Mouse (Mus musculus) neural tube, embryonic 11.5 days (tissue): Measurements from ENCODE around the gene Sdc3. TPM values are rescaled to one million over a fixed set of nuclear protein-coding genes. Genes with fewer than 3 reads are reported as not detected.

Experiments
- ATAC-seq: fragments of 200-750 bp; cut with Nextera tagmentation; 2 replicates; pipeline ENCODE4 v1.8.0; 2017; ENCODE audit warnings: moderate number of reproducible peaks, mild to moderate bottlenecking, moderate TSS enrichment, moderate library complexity; ENCODE audit not compliant: insufficient read depth, low FRiP score, low TSS enrichment
- DNase-seq: peaks from one replicate; pipeline ENCODE4 v3.0.0-alpha.2; 2015; ENCODE audit warnings: low spot score
- H3K27ac ChIP-seq: fragments of 300-500 bp; sonication (generic); 2 replicates; pipeline ENCODE4 v1.5.1; 2014; ENCODE audit warnings: low read depth, mild to moderate bottlenecking, low read length
- H3K27me3 ChIP-seq: fragments of 300-500 bp; sonication (generic); 2 replicates; pipeline ENCODE4 v1.6.1; 2014; ENCODE audit warnings: mild to moderate bottlenecking, low read length, mixed read lengths; ENCODE audit not compliant: control insufficient read depth, insufficient read depth
- H3K36me3 ChIP-seq: fragments of 300-500 bp; sonication (generic); 2 replicates; pipeline ENCODE4 v1.6.1; 2014; ENCODE audit warnings: mild to moderate bottlenecking, low read length, moderate library complexity, mixed read lengths; ENCODE audit not compliant: control insufficient read depth, insufficient read depth
- H3K4me1 ChIP-seq: fragments of 300-500 bp; sonication (generic); 2 replicates; pipeline ENCODE4 v1.6.1; 2014; ENCODE audit warnings: low read length, mixed read lengths; ENCODE audit not compliant: control insufficient read depth, insufficient read depth
- H3K4me2 ChIP-seq: fragments of 300-500 bp; sonication (generic); 2 replicates; pipeline ENCODE4 v1.6.1; 2014; ENCODE audit warnings: low read depth, mild to moderate bottlenecking, moderate library complexity
- H3K4me3 ChIP-seq: fragments of 300-500 bp; sonication (generic); 2 replicates; pipeline ENCODE4 v1.5.1; 2014; ENCODE audit warnings: low read depth, low read length
- H3K9ac ChIP-seq: fragments of 300-500 bp; sonication (generic); 2 replicates; pipeline ENCODE4 v1.6.1; 2014; ENCODE audit warnings: mild to moderate bottlenecking, low read length
- H3K9me3 ChIP-seq: fragments of 300-500 bp; sonication (generic); 2 replicates; pipeline ENCODE4 v1.6.1; 2016; ENCODE audit warnings: low read length; ENCODE audit not compliant: control insufficient read depth
- WGBS: fragments of 180-500 bp; shearing (Covaris S2); extraction: QIAGEN DNeasy Blood & Tissue Kit; methylation state at CpG from one replicate; pipeline ENCODE4 v1.1.7; 2014; 5-methylcytosine and 5-hydroxymethylcytosine counted together
- polyA plus RNA-seq: library from polyadenylated mRNA; unstranded; fragments of >200 nt; fragmentation: Nextera tagmentation; extraction: Ambion mirVana; gene quantifications from 2 replicates; pipeline ENCODE4 v1.2.1, GENCODE M21; 2014

Gene Sdc3
- polyA plus RNA-seq, 1 experiment from 2014 or later: 23.2 TPM

DNA sequence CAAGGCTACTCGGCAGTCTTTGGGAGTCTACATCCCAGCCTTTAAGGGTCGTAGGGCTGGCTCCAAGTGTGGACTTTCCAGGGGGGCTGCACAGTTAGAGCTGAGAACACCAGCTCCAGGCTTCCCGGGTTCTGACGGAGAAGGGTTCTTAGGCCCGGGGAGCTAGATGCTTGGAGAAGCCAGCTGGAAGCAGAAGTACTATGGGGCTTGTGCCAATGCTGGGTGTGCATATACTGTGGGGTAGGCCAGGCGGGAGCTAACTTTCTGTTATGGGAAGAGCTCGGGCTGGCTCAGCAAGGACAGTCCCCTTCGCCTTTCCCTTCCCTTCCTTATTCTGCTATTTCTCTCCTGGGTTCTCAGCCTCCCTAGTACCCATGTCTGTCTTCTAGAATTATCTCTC is 23.5 kb downstream of the Sdc3 start:
- 87% methylated on average over 8 of the region's 8 CpGs for WGBS
- ATAC-seq: no peak

DNA sequence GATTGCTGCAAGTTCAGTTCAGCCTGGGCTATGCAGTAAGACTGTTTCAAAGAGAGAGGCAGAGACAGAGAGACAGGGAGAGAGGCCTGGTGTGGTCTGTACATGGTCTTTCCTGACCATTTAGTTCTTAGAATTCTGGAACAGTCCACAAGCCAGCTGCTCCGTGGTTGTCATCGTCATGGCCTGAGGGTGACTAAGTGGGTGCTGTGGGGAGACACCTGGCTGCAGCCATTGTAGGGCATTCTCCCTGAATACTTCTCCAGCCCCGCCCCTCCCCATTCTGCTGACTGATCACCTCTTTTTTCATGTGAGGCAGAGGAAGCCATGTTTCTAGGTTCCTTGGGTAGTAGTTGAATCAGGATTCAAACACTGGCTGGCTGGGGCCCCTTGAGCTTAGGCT is 27.5 kb downstream of the Sdc3 start:
- Histone ChIP-seq H3K9me3 (no peaks in the 10 kb centered on the region), H3K36me3 (peaks cover 4% of the 10 kb centered on the region; the same call in 1 of the 2 replicates), H3K4me2 (no peak overlapping the region), H3K27ac (no peak overlapping the region), H3K27me3 (no peaks in the 10 kb centered on the region), H3K9ac (no peak overlapping the region), H3K4me3 (no peak overlapping the region), H3K4me1 (0 out of 2 replicates have a peak, but pooled peaks cover 3% of the 10 kb centered on the region)
- ATAC-seq (no peak), DNase-seq (no peak)
- 84% methylated on average over 3 of the region's 3 CpGs for WGBS

More for the DNA sequence above, 23.5 kb downstream of the Sdc3 start:
- Histone ChIP-seq H3K4me1 (peaks cover 19% of the 10 kb centered on the region), H3K27ac (no peak overlapping the region), H3K9ac (no peak overlapping the region), H3K4me3 (no peak overlapping the region), H3K36me3 (peaks cover 2% of the 10 kb centered on the region; the same call in 1 of the 2 replicates), H3K4me2 (no peak overlapping the region), H3K9me3 (no peaks in the 10 kb centered on the region), H3K27me3 (no peaks in the 10 kb centered on the region)
- no peak for DNase-seq

DNA sequence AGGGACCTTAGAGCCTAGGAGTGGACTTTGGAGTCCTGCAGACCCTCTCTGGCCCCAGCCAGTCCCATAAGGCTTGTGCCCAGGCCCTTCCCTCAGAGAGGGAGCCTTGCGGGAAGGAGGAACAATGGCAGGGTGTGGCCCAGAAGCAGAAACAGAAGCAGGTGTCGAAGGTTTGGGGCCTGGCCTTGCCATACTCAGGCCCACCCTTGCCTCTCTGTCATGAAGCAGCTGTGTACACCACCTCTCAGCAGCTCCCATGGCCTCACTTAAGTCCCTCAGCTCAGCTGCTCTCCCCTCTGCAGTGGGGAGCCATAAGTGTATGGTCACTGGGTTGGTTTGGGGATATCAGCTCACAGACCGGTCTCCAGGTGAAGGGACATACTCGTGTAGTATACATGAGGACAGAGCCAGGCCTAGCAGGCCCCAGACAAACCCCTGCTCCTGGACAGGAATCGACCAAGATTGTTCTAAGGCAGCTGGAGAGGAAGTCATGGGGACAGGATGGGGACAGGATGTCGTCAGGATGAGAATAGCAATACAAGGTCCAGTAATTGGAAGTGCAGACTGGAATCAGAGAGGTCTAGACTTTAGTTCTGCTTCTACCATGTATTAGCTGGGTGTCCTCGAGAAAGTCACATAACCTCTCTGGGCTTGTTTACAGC is 28.4 kb downstream of the Sdc3 start:
- no peak overlapping the region for H3K27ac ChIP-seq
- H3K9me3 ChIP-seq: no peaks in the 10 kb centered on the region
- ATAC-seq (no peak), DNase-seq (no peak)
- H3K4me1 ChIP-seq: no peaks in the 10 kb centered on the region
- peaks cover 4% of the 10 kb centered on the region; the same call in 1 of the 2 replicates for H3K36me3 ChIP-seq
- WGBS: 82% methylated on average over 7 of the region's 7 CpGs
- no peak overlapping the region for H3K4me2 ChIP-seq
- no peak overlapping the region for H3K4me3 ChIP-seq
- no peaks in the 10 kb centered on the region for H3K27me3 ChIP-seq
- H3K9ac ChIP-seq: no peak overlapping the region

DNA sequence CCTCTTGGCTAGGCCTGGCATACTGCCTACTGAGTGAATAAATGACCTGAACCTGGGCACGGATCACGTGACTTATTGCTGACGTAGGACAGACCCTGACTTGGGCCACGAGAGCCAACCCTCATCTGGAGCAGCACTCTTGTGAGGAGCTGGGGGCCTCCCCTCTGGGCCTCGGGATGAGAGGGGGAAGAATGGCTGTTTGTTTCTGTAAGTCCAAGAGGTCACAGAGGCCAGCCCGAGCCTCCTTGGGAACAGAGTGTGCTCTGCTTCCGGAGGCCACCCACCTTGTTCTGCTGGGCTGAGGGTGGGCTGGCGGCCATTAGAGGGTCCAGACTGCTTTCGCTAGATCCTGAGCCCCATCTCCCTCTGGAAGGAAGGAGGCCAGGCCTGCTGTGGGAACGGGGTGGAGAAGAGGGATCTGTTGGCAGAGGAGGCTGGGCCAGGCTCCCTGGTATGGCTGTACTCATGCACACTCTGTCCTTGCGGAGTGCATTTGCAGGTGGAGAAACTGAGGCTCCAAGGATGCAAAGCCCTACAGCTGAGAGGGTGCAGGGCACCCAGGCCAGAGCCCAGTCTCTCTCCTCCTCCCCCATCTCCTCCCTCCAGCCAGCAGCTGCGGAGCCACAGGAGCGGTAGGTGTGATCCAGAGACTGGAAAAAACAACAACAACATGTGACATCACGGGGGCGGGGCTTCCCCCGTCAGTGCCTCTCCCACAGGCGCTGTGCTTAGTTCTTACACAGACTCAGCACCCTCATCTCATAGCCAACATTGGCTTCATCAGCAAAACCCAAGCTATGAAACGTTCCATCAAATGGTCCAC is 36.7 kb downstream of the Sdc3 start:
- Histone ChIP-seq H3K27ac (0 out of 2 replicates have a peak overlapping the region, but pooled peaks have one; percentile 23), H3K4me1 (peaks cover 8% of the 10 kb centered on the region), H3K9me3 (no peaks in the 10 kb centered on the region), H3K4me3 (no peak overlapping the region), H3K36me3 (no peaks in the 10 kb centered on the region), H3K4me2 (peak overlapping the region; percentile 17; the same call in 1 of the 2 replicates), H3K9ac (no peak overlapping the region), H3K27me3 (no peaks in the 10 kb centered on the region)
- 12% methylated on average over 18 of the region's 18 CpGs for WGBS
- DNase-seq: peak; percentile 66
- ATAC-seq: no peak

DNA sequence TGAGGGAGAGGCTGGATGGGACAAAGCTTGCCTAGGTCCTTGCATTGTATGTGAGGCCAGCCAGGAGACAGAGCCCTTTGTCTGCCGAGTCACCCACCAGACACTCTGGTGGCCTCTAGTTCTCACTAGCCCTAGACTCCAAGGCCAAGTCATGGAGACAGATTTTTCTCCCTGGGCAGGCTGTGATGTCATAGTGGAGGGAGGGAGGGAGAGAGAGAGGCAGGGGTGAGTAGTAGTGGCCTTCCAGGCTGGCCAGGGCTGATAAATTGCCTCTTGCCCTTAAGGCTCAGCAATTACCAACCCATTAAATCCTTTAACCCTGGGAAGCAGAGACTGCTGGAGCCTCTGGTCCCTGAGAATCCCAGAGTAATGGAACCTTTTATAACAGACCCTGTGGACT is 41.8 kb downstream of the Sdc3 start:
- Histone ChIP-seq H3K27me3 (no peaks in the 10 kb centered on the region), H3K4me1 (peaks cover 15% of the 10 kb centered on the region), H3K36me3 (no peaks in the 10 kb centered on the region), H3K4me2 (no peak overlapping the region), H3K27ac (0 out of 2 replicates have a peak overlapping the region, but pooled peaks have one; percentile 20), H3K4me3 (no peak overlapping the region), H3K9ac (0 out of 2 replicates have a peak overlapping the region, but pooled peaks have one; percentile 18), H3K9me3 (no peaks in the 10 kb centered on the region)
- 33% methylated on average over 1 of the region's 1 CpGs for WGBS
- ATAC-seq: no peak
- DNase-seq: peak; percentile 63

DNA sequence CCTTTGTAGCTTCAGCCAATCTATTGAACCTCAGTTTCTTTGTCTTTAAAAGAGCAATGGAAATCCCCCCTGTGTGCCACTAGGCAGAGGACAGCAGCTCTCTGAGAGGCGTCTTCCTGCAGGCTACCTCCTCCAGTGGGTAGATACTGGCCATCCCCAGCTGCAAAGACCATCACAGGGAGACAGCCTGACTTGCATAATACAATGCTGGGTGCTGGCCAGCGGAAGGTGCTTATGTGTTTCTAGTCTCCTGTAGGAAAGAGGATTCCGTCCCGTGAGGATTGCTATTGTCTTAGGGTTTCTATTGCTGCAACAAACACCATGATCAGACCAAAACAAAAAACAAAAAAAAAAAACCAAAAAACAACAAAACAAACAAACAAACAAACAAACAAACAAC is 43.2 kb downstream of the Sdc3 start:
- Histone ChIP-seq H3K9me3 (no peaks in the 10 kb centered on the region), H3K27ac (no peak overlapping the region), H3K27me3 (no peaks in the 10 kb centered on the region), H3K36me3 (no peaks in the 10 kb centered on the region), H3K9ac (no peak overlapping the region), H3K4me1 (peaks cover 13% of the 10 kb centered on the region), H3K4me2 (no peak overlapping the region), H3K4me3 (no peak overlapping the region)
- WGBS: 93% methylated on average over 4 of the region's 4 CpGs
- DNase-seq: no peak
- no peak for ATAC-seq

DNA sequence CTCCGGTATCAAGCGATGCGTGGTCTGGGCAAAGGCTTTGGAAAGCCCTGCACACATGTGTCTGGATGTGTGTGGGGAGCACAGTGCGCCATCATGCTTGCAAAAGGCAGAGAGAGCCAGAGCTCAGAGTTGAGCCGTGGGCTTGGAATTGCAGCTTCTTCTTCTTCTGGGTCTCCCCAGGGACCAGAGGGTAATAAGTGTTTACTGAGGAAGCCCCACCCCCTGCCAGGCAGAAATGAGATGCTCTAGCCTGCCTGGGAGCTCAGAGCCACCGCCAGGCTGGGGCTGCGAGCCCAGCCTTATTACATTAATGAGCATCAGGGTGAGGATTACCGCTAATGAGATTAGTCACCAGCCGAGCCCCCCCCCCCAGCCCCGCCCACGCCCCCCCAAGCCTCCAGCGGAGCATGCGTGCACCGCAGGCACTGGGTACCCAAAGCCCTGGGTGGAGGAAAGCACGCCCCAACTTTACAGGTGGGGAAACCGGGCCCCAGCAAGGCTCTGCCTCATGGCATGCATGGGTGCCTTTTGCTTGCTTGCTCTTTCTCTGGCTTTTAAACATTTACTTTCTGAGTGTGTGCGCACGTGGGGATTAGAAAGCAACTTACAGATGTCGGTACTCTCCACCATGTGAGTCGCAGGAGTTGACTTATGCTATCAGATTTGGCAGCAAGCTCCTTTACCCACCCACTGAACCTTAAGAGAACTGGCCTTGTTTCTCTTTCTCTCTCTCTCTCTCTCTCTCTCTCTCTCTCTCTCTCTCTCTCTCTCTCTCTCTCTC is 44.1 kb downstream of the Sdc3 start:
- DNase-seq (peak; percentile 45), ATAC-seq (no peak)
- Histone ChIP-seq H3K9ac (no peak overlapping the region), H3K4me2 (0 out of 2 replicates have a peak overlapping the region, but pooled peaks have one; percentile 12), H3K9me3 (no peaks in the 10 kb centered on the region), H3K4me3 (no peak overlapping the region), H3K27ac (no peak overlapping the region), H3K27me3 (no peaks in the 10 kb centered on the region), H3K36me3 (no peaks in the 10 kb centered on the region), H3K4me1 (peaks cover 18% of the 10 kb centered on the region)
- 17% methylated on average over 20 of the region's 20 CpGs for WGBS

DNA sequence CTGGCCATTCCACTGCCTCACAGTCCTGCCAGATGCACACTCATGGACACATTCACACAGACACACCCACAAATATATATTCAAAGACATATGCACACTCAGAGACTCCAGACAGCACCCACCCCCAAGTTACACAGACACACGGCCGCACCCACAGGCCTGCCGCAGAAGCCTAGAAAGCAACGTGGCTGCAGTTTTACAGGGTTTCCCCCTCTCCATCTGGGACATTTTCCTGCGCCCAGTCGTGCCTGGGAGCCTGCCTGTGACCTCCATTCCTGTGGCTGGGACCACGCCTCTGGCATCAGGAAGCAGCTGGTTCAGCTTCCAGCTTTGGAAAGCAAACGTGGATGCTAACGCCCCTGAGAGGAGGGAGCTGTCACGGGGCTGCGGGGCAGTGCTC is 46.2 kb downstream of the Sdc3 start:
- no peak overlapping the region for H3K27ac ChIP-seq
- H3K27me3 ChIP-seq: no peaks in the 10 kb centered on the region
- peaks cover 18% of the 10 kb centered on the region for H3K4me1 ChIP-seq
- no peak overlapping the region for H3K4me3 ChIP-seq
- no peak for DNase-seq
- 47% methylated on average over 11 of the region's 11 CpGs for WGBS
- no peak overlapping the region for H3K4me2 ChIP-seq
- H3K9me3 ChIP-seq: no peaks in the 10 kb centered on the region
- no peaks in the 10 kb centered on the region for H3K36me3 ChIP-seq
- ATAC-seq: no peak
- no peak overlapping the region for H3K9ac ChIP-seq
